Mouse (Mus musculus) liver, embryonic 16.5 days (tissue): ENCODE data around the gene Mocs1. TPM values are rescaled to one million over a fixed set of nuclear protein-coding genes. Genes with fewer than 3 reads are reported as not detected.
"Not testable (repeated sequence)": the region's sequence is repeated elsewhere in the genome, so short reads cannot be mapped to it uniquely, and the experiment has no call there.

Experiments used
- ATAC-seq: fragments of 200-750 bp; cut with Nextera tagmentation; 2 replicates; pipeline ENCODE4 v1.8.0; 2017; ENCODE audit warnings: low read depth, mild to moderate bottlenecking, moderate number of reproducible peaks, moderate library complexity
- H3K27ac ChIP-seq: fragments of 300-500 bp; sonication (generic); 2 replicates; pipeline ENCODE4 v1.5.1; 2014; ENCODE audit warnings: mild to moderate bottlenecking, low read length
- H3K27me3 ChIP-seq: fragments of 300-500 bp; sonication (generic); 2 replicates; pipeline ENCODE4 v1.6.1; 2014; ENCODE audit warnings: low read depth, low read length, mixed read lengths; ENCODE audit not compliant: control insufficient read depth, insufficient read depth
- H3K36me3 ChIP-seq: fragments of 300-500 bp; sonication (generic); 2 replicates; pipeline ENCODE4 v1.6.1; 2014; ENCODE audit warnings: mild to moderate bottlenecking; ENCODE audit not compliant: control insufficient read depth, insufficient read depth
- H3K4me1 ChIP-seq: fragments of 300-500 bp; sonication (generic); 2 replicates; pipeline ENCODE4 v1.6.1; 2014; ENCODE audit warnings: low read depth, low read length, mixed read lengths; ENCODE audit not compliant: control insufficient read depth
- H3K4me2 ChIP-seq: fragments of 300-500 bp; sonication (generic); 2 replicates; pipeline ENCODE4 v1.6.1; 2014; ENCODE audit warnings: low read depth, low read length, mixed read lengths
- H3K4me3 ChIP-seq: fragments of 300-500 bp; sonication (generic); 2 replicates; pipeline ENCODE4 v1.5.1; 2014; ENCODE audit warnings: low read depth, mild to moderate bottlenecking, low read length
- H3K9ac ChIP-seq: fragments of 300-500 bp; sonication (generic); 2 replicates; pipeline ENCODE4 v1.6.1; 2014; ENCODE audit warnings: low read depth, low read length
- H3K9me3 ChIP-seq: fragments of 300-500 bp; sonication (generic); replicated peaks from 2 replicates; pipeline ENCODE4 v1.6.1; 2016; ENCODE audit warnings: low read length; ENCODE audit not compliant: control insufficient read depth
- WGBS: fragments of 180-500 bp; shearing (Covaris S2); extraction: QIAGEN DNeasy Blood & Tissue Kit; methylation state at CpG from one replicate; pipeline ENCODE4 v1.1.7; 2014; ENCODE audit not compliant: insufficient replicate concordance; 5-methylcytosine and 5-hydroxymethylcytosine counted together
- polyA plus RNA-seq: library from polyadenylated mRNA; unstranded; fragments of >200 nt; fragmentation: Nextera tagmentation; extraction: Ambion mirVana; gene quantifications from 2 replicates; pipeline ENCODE4 v1.2.1, GENCODE M21; 2015

The Mocs1 gene
- polyA plus RNA-seq, 1 experiment from 2014 or later = 13.1 TPM

GRCm38 (mm10) chr17:49436631-49437030 lies 8.5 kb downstream of the Mocs1 start:
- H3K4me1 ChIP-seq = peaks cover 78% of the 10 kb centered on the region
- H3K9me3 ChIP-seq = no peaks in the 10 kb centered on the region; the same call in 1 of the 2 replicates
- 42% methylated on average over 6 of the region's 6 CpGs for WGBS
- H3K4me3 ChIP-seq = no peak overlapping the region
- peak overlapping the region; percentile 22; the same call in 1 of the 2 replicates for H3K9ac ChIP-seq
- H3K36me3 ChIP-seq = peaks cover 43% of the 10 kb centered on the region
- H3K4me2 ChIP-seq = peak overlapping the region; percentile 41
- ATAC-seq = peak; percentile 12; the same call in 1 of the 2 replicates
- no peaks in the 10 kb centered on the region for H3K27me3 ChIP-seq
- H3K27ac ChIP-seq = peak overlapping the region; percentile 91

GRCm38 (mm10) chr17:49437306-49437705 lies 9.1 kb downstream of the Mocs1 start:
- H3K36me3 ChIP-seq = peaks cover 43% of the 10 kb centered on the region
- H3K27me3 ChIP-seq, H3K4me3 ChIP-seq, H3K4me2 ChIP-seq, H3K9me3 ChIP-seq, H3K9ac ChIP-seq, ATAC-seq: not testable (repeated sequence)
- H3K4me1 ChIP-seq = peaks cover 71% of the 10 kb centered on the region
- peak overlapping the region; percentile 82 for H3K27ac ChIP-seq

GRCm38 (mm10) chr17:49438822-49439574 lies 10.8 kb downstream of the Mocs1 start:
- H3K9me3 ChIP-seq = no peaks in the 10 kb centered on the region; the same call in 1 of the 2 replicates
- peak; percentile 94 for ATAC-seq
- no peaks in the 10 kb centered on the region for H3K27me3 ChIP-seq
- 33% methylated on average over 12 of the region's 12 CpGs for WGBS
- peaks cover 32% of the 10 kb centered on the region for H3K36me3 ChIP-seq
- H3K4me3 ChIP-seq = peak overlapping the region; percentile 60
- peak overlapping the region; percentile 74 for H3K9ac ChIP-seq
- peaks cover 55% of the 10 kb centered on the region for H3K4me1 ChIP-seq
- peak overlapping the region; percentile 64 for H3K4me2 ChIP-seq
- peak overlapping the region; percentile 97 for H3K27ac ChIP-seq

DNA sequence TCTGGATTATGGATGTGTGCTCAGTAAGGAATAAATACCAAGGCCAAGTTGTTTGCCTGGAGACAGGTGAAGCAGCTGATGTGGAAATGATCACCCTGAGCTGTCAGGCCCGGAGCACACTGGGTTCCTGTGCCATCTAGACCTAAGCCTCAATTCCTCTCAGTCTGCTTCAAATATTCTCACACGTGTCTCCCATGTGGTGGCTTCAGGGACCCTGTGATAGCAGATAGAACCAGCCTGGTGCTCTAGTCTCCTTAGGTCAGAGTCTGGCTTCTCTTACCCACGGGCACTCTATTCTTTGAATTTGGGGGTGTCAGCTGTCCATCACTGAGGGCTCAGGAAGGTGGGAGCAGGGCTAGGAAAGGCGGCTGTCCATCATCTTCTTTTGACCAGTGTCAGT lies 11.5 kb downstream of the Mocs1 start:
- Histone ChIP-seq H3K27ac (peak overlapping the region; percentile 97), H3K9ac (peak overlapping the region; percentile 74), H3K4me3 (peak overlapping the region; percentile 60), H3K9me3 (no peaks in the 10 kb centered on the region; the same call in 1 of the 2 replicates), H3K4me1 (peaks cover 48% of the 10 kb centered on the region), H3K36me3 (peaks cover 25% of the 10 kb centered on the region), H3K4me2 (peak overlapping the region; percentile 64), H3K27me3 (no peaks in the 10 kb centered on the region)
- WGBS = 49% methylated on average over 4 of the region's 4 CpGs
- peak; percentile 18 for ATAC-seq

DNA sequence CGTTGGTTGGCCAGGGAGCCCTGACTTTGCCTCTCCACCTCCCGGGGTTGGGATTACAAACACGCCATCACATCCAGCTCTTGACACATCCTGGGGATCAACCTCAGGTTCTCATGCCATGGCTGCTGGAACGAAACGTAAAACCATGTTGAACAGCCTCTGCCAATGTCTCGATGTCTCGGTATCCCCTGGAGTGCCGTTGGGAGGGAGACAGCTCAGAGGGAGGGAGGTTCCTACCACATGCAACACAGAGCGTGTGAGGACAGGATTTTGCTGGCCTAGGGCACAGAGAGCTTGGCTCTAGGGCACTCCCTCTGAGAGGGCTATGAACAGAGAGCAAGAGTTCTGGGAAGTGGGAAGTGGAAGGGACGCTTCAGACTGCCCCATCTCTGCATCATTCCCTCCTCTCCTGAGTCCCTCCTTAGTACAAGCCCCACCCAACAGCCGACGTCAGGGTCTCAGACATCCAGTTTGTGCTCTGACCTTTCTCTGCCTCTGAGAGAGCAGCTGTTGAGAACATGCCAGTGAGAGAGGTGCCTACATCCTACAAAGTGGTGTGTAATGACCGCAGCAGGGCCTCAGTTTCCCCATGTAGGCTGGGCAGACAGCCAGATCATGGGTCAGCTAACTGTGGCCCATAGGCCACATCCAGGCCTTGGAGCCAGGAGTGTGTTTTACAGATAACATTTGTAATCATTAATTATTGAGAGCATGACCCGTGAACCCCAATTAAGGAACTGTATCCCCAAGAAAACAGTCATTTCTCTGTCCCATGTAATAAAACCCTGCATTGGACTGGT lies 12.4 kb downstream of the Mocs1 start:
- Histone ChIP-seq H3K4me2 (peak overlapping the region; percentile 64), H3K4me1 (peaks cover 40% of the 10 kb centered on the region), H3K36me3 (peaks cover 17% of the 10 kb centered on the region), H3K9me3 (no peaks in the 10 kb centered on the region; the same call in 1 of the 2 replicates), H3K4me3 (peak overlapping the region; percentile 60), H3K27me3 (no peaks in the 10 kb centered on the region), H3K9ac (peak overlapping the region; percentile 74), H3K27ac (peak overlapping the region; percentile 97)
- 72% methylated on average over 14 of the region's 14 CpGs for WGBS
- ATAC-seq = peak; percentile 31; the same call in 1 of the 2 replicates

DNA sequence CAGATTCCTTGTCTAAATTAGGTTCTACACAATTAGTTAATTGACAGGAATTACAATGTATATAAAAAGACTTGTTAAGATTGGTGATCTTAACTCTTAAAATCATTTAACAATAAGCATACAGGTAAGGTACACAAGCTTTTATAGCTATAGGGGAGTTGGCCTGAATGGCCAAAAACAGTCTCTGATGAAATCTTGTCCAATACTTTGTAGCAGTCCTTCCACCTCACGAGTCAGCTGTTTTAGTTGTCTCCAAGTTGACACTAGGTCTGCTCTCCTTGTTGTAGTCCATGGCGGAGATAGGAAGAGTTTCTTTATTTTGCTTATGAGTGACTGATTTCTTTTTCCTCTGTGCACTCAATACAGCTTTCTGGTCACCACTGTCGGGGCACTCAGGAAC lies 14.7 kb downstream of the Mocs1 start:
- not testable (repeated sequence) for ATAC-seq, H3K9me3 ChIP-seq, H3K4me3 ChIP-seq, H3K36me3 ChIP-seq, H3K4me2 ChIP-seq, H3K9ac ChIP-seq, H3K27me3 ChIP-seq
- 53% methylated on average over 3 of the region's 3 CpGs for WGBS
- Histone ChIP-seq H3K4me1 (peaks cover 30% of the 10 kb centered on the region), H3K27ac (peak overlapping the region; percentile 10; the same call in 1 of the 2 replicates)

DNA sequence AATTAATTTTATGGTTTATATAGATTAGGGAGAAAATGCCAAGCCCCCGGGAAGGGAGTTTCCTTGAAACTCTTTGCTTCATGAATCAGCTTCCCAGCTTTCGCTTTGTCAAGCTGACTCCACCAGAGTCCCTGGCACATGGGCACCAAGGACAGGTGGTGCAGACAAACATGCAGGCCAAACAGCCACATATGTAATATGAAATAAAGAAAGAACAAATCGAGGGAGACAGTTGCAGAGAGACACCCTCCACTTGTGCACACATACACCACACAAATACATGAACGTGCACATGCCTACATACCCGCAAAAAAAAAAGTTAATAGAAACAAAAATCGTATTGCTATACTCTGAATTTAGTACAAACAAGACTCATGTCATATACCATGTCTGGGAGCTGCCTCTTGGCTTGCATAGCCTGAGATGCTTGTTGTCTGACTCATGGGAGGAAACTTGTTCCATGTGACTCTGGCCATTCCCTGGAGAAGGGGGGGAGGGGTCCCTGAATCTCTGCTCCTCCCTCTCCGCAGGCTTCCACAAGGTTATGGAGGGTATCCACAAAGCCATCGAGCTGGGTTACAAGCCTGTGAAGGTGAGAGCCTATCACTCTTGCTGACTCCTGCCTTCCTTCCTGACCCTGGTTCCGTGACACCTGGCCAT lies 20.5 kb downstream of the Mocs1 start:
- WGBS = 76% methylated on average over 8 of the region's 9 CpGs
- no peaks in the 10 kb centered on the region for H3K4me1 ChIP-seq
- no peaks in the 10 kb centered on the region for H3K27me3 ChIP-seq
- no peaks in the 10 kb centered on the region for H3K9me3 ChIP-seq
- H3K36me3 ChIP-seq = peaks cover 41% of the 10 kb centered on the region
- no peak overlapping the region for H3K27ac ChIP-seq
- H3K4me3 ChIP-seq = no peak overlapping the region
- H3K4me2 ChIP-seq = no peak overlapping the region
- no peak for ATAC-seq
- H3K9ac ChIP-seq = no peak overlapping the region

DNA sequence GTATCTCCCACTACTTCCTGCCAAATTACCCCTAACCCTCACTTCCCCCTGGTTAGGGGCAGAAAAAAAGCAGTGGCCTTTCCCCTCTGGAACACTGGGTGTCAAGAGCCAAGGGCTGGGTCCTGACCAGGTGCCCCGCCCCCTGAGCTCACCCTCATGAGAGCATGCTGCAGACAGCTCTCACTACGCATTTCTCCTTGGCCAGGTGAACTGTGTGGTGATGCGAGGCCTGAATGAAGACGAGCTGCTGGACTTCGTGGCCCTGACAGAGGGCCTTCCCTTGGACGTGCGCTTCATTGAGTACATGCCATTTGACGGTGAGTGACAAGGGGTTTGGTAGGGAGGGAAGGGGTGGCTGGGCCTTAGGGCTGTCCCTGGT lies 21.1 kb downstream of the Mocs1 start:
- no peak overlapping the region for H3K27ac ChIP-seq
- H3K4me1 ChIP-seq = no peaks in the 10 kb centered on the region
- no peak for ATAC-seq
- WGBS = 89% methylated on average over 8 of the region's 8 CpGs
- H3K9ac ChIP-seq = no peak overlapping the region
- H3K27me3 ChIP-seq = no peaks in the 10 kb centered on the region
- H3K4me2 ChIP-seq = no peak overlapping the region
- H3K36me3 ChIP-seq = peaks cover 46% of the 10 kb centered on the region
- no peaks in the 10 kb centered on the region for H3K9me3 ChIP-seq
- H3K4me3 ChIP-seq = no peak overlapping the region
